Mouse (Mus musculus) heart, adult 2 months (tissue): ENCODE measurements around the gene Sbk3. TPM values are rescaled to one million over a fixed set of nuclear protein-coding genes. Genes with fewer than 3 reads are reported as not detected.

Experiments used
- DNase-seq, 2 experiments: peaks; one replicate each; pipeline ENCODE4 v3.0.0; 2021
- H3K27ac ChIP-seq: fragments of 200-600 bp; 2 replicates; pipeline ENCODE4 v1.8.1; 2022
- H3K27me3 ChIP-seq: fragments of 200-500 bp; 2 replicates; pipeline ENCODE4 v1.6.1; 2012; ENCODE audit warnings: mild to moderate bottlenecking, low read length, inconsistent platforms, mixed read lengths; ENCODE audit not compliant: control insufficient read depth, insufficient read depth
- H3K36me3 ChIP-seq: fragments of 200-500 bp; 2 replicates; pipeline ENCODE4 v1.6.1; 2012; ENCODE audit warnings: low read length, inconsistent platforms; ENCODE audit not compliant: control insufficient read depth, insufficient read depth
- H3K4me1 ChIP-seq: fragments of 200-500 bp; 2 replicates; pipeline ENCODE4 v1.6.1; 2011; ENCODE audit warnings: low read length; ENCODE audit not compliant: control insufficient read depth, insufficient read depth
- H3K4me3 ChIP-seq: fragments of 200-600 bp; 2 replicates; pipeline ENCODE4 v1.8.1; 2022
- H3K79me2 ChIP-seq: fragments of 200-500 bp; replicated peaks from 2 replicates; pipeline ENCODE4 v1.6.1; 2012; ENCODE audit warnings: mild to moderate bottlenecking, inconsistent platforms, low read length, moderate library complexity, mixed read lengths; ENCODE audit not compliant: control insufficient read depth, insufficient read depth
- H3K9ac ChIP-seq: fragments of 200-500 bp; 2 replicates; pipeline ENCODE4 v1.6.1; 2012; ENCODE audit warnings: low read depth, mild to moderate bottlenecking, control low read depth, inconsistent platforms, low read length, mixed read lengths
- CTCF ChIP-seq: fragments of 200-600 bp; IDR thresholded peaks from 2 replicates; pipeline ENCODE4 v1.8.1; 2022; ENCODE audit warnings: antibody characterized with exemption, mild to moderate bottlenecking, moderate library complexity
- EP300 ChIP-seq: fragments of 200-500 bp; IDR thresholded peaks from 2 replicates; pipeline ENCODE4 v1.6.1; 2011; ENCODE audit warnings: low read depth, low read length, control low read depth; ENCODE audit not compliant: insufficient read depth
- POLR2A ChIP-seq: fragments of 200-500 bp; IDR thresholded peaks from 2 replicates; pipeline ENCODE4 v1.6.1; 2011; ENCODE audit warnings: mild to moderate bottlenecking, low read depth, low read length, control low read depth; ENCODE audit not compliant: insufficient read depth
- WGBS: fragments of 180-500 bp; shearing (Covaris S2); methylation state at CpG from one replicate; pipeline ENCODE4 v1.1.7; 2018; 5-methylcytosine and 5-hydroxymethylcytosine counted together
- intact Hi-C: fragments of 180-260 bp; cut with DNase I; formaldehyde crosslinking; loops from one replicate; pipeline ENCODE4 v1.15.1; 2025
- polyA plus RNA-seq: library from polyadenylated mRNA; depleted of rRNA; stranded (reverse); fragments of >200 nt; gene quantifications from 2 replicates; pipeline ENCODE4 v1.2.3, GENCODE M21; 2012
- total RNA-seq, 2 experiments: library from RNA; stranded (reverse); gene quantifications; 2 replicates each; pipeline ENCODE4 v1.2.3; 2021

Gene Sbk3
- total and polyA plus RNA-seq, 3 experiments, result 39.4 to 66.1 (median 46.1) TPM

GRCm38 (mm10) chr7:4938456-4938855 lies 32.5 kb downstream of the Sbk3 start:
- H3K4me1 ChIP-seq, result peaks cover 1% of the 10 kb centered on the region
- no peak overlapping the region for H3K4me3 ChIP-seq
- WGBS, result 30% methylated on average over 2 of the region's 2 CpGs
- H3K36me3 ChIP-seq, result no peaks in the 10 kb centered on the region
- no peaks in the 10 kb centered on the region for H3K79me2 ChIP-seq
- intact Hi-C loops, result loop anchor here (10.0 kb wide), 1 partner anchor 314 kb away; no protein-coding TSS in a partner anchor
- DNase-seq, result peak; percentile 67 to 86
- H3K9ac ChIP-seq, result no peak overlapping the region
- TF ChIP-seq EP300 (0 out of 2 replicates have a peak, but pooled peaks have one; percentile 45), POLR2A (no peak), CTCF (peak; percentile 100)
- H3K27me3 ChIP-seq, result no peaks in the 10 kb centered on the region
- no peak overlapping the region for H3K27ac ChIP-seq

- no peaks in the 10 kb centered on the region for H3K36me3 ChIP-seq
- no peak overlapping the region for H3K9ac ChIP-seq
- DNase-seq, result no peak
- no peak overlapping the region for H3K27ac ChIP-seq
- no peaks in the 10 kb centered on the region for H3K27me3 ChIP-seq
- H3K4me3 ChIP-seq, result no peak overlapping the region
- no peaks in the 10 kb centered on the region for H3K4me1 ChIP-seq
- intact Hi-C loops, result loop anchor here (10.0 kb wide), 1 partner anchor 313 kb away; no protein-coding TSS in a partner anchor
- TF ChIP-seq CTCF, result no peak
- TF ChIP-seq EP300, result no peak
- TF ChIP-seq POLR2A, result no peak
- 70% methylated on average over 11 of the region's 11 CpGs for WGBS
- no peaks in the 10 kb centered on the region for H3K79me2 ChIP-seq
Observed at GRCm38 (mm10) chr7:4937392-4937791, 33.6 kb downstream of the Sbk3 start.

- Histone ChIP-seq H3K27me3 (no peaks in the 10 kb centered on the region), H3K36me3 (no peaks in the 10 kb centered on the region), H3K4me3 (no peak overlapping the region), H3K9ac (no peak overlapping the region), H3K27ac (no peak overlapping the region), H3K79me2 (no peaks in the 10 kb centered on the region), H3K4me1 (no peaks in the 10 kb centered on the region)
- intact Hi-C loops, result loop anchor here (10.0 kb wide), 1 partner anchor 312 kb away; no protein-coding TSS in a partner anchor
- no peak for DNase-seq
- TF ChIP-seq CTCF (no peak), EP300 (no peak), POLR2A (no peak)
- WGBS, result 42% methylated on average over 10 of the region's 10 CpGs
Observed at GRCm38 (mm10) chr7:4936832-4937231, 34.1 kb downstream of the Sbk3 start.

- no peak overlapping the region for H3K4me3 ChIP-seq
Observed at GRCm38 (mm10) chr7:4934160-4934914, 36.6 kb downstream of the Sbk3 start.

GRCm38 (mm10) chr7:4933103-4933502 lies 37.9 kb downstream of the Sbk3 start:
- H3K4me3 ChIP-seq, result no peak overlapping the region
- 65% methylated on average over 12 of the region's 12 CpGs for WGBS
- no peaks in the 10 kb centered on the region for H3K4me1 ChIP-seq
- TF ChIP-seq CTCF, result no peak
- H3K79me2 ChIP-seq, result no peaks in the 10 kb centered on the region
- no peaks in the 10 kb centered on the region for H3K36me3 ChIP-seq
- intact Hi-C loops, result loop anchor here (10.0 kb wide), 1 partner anchor 308 kb away; no protein-coding TSS in a partner anchor
- no peaks in the 10 kb centered on the region for H3K27me3 ChIP-seq
- H3K27ac ChIP-seq, result no peak overlapping the region
- DNase-seq, result no peak
- H3K9ac ChIP-seq, result no peak overlapping the region

More at GRCm38 (mm10) chr7:4934160-4934914, 36.6 kb downstream of the Sbk3 start:
- H3K9ac ChIP-seq, result no peak overlapping the region
- TF ChIP-seq EP300, result no peak
- TF ChIP-seq CTCF, result peak; percentile 30; the same call in 1 of the 2 replicates
- TF ChIP-seq POLR2A, result no peak
- WGBS, result 71% methylated on average over 4 of the region's 4 CpGs
- no peak for DNase-seq
- no peaks in the 10 kb centered on the region for H3K79me2 ChIP-seq
- H3K27me3 ChIP-seq, result no peaks in the 10 kb centered on the region
- H3K36me3 ChIP-seq, result no peaks in the 10 kb centered on the region
- no peaks in the 10 kb centered on the region for H3K4me1 ChIP-seq
- intact Hi-C loops, result loop anchor here (10.0 kb wide), 1 partner anchor 310 kb away; no protein-coding TSS in a partner anchor
- no peak overlapping the region for H3K27ac ChIP-seq

- no peak for DNase-seq
- 80% methylated on average over 17 of the region's 17 CpGs for WGBS
- no peak for TF ChIP-seq CTCF
- no peak for TF ChIP-seq POLR2A
- no peak for TF ChIP-seq EP300
- intact Hi-C loops, result no loop called here
- no peak overlapping the region for H3K27ac ChIP-seq
- H3K4me1 ChIP-seq, result peaks cover 9% of the 10 kb centered on the region
- H3K9ac ChIP-seq, result no peak overlapping the region
- no peak overlapping the region for H3K4me3 ChIP-seq
- H3K36me3 ChIP-seq, result no peaks in the 10 kb centered on the region
- no peaks in the 10 kb centered on the region for H3K79me2 ChIP-seq
- H3K27me3 ChIP-seq, result no peaks in the 10 kb centered on the region
Observed at GRCm38 (mm10) chr7:4928323-4928722, 42.6 kb downstream of the Sbk3 start.
